Mouse (Mus musculus) naive thymus-derived CD4-positive, alpha-beta T cell, adult 5 months (primary cell): Measurements from ENCODE around the gene Pou5f2. TPM values are rescaled to one million over a fixed set of nuclear protein-coding genes. Genes with fewer than 3 reads are reported as not detected.

Source experiments
- polyA plus RNA-seq: library from polyadenylated mRNA; unstranded; fragments of 100-300 nt; shearing (Covaris generic); gene quantifications from one replicate; pipeline ENCODE4 v1.2.1, GENCODE M21; 2017

Pou5f2 gene
- 4.2 TPM for polyA plus RNA-seq

DNA sequence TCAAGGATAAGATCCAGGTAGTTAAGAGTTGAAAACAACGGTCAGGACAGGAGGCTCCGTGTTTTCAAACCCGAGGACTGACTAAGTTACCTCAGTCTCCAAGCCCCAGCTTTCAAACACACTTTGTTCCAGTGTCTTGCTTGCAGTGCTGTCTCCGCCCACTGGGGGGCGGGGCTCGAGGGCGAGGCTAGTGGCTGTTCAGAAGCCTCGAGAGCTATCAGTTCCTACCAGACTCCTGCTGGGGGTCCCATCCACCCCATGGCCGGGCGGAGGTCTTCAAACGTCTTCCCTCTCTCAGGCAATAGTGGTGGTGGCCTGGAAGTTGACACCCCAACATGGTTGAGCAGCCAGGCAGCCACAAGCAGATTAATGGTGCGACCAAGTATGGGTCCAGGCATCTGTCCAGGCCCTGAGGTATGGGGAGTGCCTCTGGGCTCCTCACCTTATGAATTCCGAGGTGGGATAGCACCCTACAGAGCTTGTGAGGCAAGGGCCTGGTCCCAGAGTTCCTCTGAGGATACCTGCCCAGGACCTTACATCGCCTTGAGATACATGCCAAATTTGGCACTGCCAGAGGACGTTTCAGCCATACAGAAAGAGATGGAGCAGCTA lies at the start of gene Pou5f2:
Pou5f2 (plus strand) TSS at position 220 of the 612 bp plus-strand sequence.

Other genes with a start within 250 kb of the Pou5f2 start
- gene Nr2f1, start 174.9 kb downstream of the Pou5f2 start, polyA plus RNA-seq, result not detected